Mouse (Mus musculus): ENCODE results near the gene Arhgef11.

Gene Arhgef11

DNA sequence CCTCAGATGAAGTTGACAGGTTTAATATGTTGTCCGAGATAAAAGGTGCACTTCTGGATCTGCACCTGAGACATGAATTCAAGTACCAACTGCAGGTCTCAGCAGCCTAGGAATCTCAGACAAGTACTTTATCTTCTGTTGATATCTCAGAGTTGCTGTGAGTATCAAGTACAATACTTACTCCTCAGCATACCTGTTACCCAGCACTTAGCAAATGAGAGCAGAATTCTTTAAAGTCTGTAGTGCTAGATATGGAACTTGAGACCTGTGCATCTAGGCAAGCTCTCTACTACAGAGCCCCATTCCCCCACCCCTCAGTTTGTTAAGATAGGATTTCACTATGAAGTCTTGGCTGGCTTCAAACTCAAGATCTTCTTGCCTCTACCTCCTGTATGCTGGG is 43.9 kb downstream of the Arhgef11 start:
- in situ Hi-C loops (cut with MseI, MboI) = no loop called here

GRCm38 (mm10) chr3:87718525-87718924 is 101.2 kb downstream of the Arhgef11 start:
- in situ Hi-C loops (cut with MseI, MboI) = no loop called here

GRCm38 (mm10) chr3:87724556-87724955 is 107.2 kb downstream of the Arhgef11 start:
- in situ Hi-C loops (cut with MseI, MboI) = no loop called here

DNA sequence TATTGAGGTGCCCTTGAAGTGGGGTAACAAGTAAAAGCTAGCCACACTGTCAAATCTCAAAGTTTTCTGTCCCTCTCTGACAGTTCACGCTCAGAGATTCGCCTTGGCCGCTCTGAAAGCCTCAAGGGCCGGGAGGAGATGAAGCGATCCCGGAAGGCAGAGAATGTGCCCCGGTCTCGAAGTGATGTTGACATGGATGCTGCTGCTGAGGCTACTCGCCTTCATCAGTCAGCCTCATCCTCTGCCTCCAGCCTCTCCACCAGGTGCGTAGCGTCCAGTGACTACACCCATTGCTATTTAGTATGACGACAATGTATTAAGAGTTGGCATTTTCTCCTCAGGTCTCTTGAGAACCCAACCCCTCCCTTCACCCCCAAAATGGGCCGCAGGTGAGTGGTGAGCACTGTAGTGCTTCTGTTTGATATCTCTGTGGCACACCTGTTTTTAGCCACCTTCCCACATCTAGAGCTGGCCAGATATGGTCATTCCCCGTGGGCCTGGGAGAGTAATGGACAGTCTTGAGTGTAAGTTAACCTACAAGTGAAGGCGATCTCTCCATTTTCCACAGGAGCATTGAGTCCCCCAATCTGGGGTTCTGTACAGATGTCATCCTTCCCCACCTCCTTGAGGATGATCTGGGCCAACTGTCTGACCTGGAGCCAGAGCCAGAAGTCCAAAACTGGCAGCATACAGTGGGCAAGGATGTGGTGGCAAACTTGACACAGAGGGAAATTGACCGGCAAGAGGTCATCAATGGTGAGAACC is 108.2 kb downstream of the Arhgef11 start:
- in situ Hi-C loops (cut with MseI, MboI) = no loop called here

DNA sequence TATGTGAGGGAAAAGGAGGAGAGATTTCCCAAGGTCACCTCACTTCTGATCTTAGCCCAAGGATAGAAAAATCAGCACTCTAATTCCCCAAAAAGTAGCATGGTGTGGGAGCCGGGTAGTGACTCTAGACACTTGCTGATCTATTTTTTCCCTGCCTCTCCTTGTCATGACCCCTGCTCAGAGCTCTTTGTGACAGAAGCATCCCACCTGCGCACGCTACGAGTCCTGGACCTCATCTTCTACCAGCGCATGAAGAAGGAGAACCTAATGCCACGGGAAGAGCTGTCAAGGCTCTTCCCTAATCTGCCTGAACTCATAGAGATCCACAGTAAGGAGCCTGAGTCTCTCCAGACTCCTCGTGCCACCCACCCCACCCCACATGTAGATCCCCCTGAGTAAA is 108.8 kb downstream of the Arhgef11 start:
- in situ Hi-C loops (cut with MseI, MboI) = no loop called here

- in situ Hi-C loops (cut with MseI, MboI) = no loop called here
Observed at GRCm38 (mm10) chr3:87728696-87729095, 111.3 kb downstream of the Arhgef11 start.

GRCm38 (mm10) chr3:87733098-87733497 is 115.7 kb downstream of the Arhgef11 start:
- in situ Hi-C loops (cut with MseI, MboI) = no loop called here

DNA sequence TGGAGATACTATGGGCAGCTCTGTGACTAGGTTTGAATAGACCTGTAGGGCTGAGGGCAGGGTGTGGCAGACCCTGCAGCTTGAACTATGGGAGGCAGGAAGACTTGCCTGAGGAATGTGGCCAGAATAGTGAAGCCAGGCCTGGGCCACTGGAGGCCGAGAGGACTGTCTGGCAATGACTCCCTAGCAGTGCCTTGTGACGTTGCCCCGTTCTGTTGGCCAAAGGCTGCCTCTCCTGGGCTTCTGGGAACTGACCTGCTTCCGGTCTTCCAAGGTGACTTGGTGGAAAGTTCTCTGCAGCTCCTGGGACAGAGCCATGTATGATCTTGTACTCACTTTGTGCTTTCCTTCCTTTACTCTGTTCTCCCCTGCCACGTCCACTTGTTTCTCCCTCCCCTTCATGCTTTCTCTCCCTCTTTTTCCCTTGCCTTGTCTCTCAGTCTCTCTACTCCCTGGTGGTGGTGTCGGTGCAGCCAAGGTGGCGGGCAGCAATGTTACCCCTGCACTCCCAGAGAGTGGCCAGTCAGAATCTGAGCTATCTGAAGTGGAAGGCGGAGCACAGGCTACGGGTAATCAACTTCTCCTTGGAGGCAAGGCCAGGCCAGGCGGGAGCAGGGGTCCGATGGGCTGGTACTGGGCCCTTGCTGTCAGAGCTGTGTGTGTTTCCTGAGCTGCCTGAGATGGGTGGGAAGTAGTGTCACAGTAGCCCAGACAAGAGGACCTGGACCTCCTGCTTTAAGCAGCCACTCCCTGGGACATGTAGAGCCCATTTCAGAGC is 116.8 kb downstream of the Arhgef11 start:
- in situ Hi-C loops (cut with MseI, MboI) = no loop called here

- in situ Hi-C loops (cut with MseI, MboI) = no loop called here
Observed at GRCm38 (mm10) chr3:87735335-87735734, 118.0 kb downstream of the Arhgef11 start.

GRCm38 (mm10) chr3:87738906-87739305 is 121.5 kb downstream of the Arhgef11 start:
- in situ Hi-C loops (cut with MseI, MboI) = no loop called here

GRCm38 (mm10) chr3:87742013-87742412 is 124.7 kb downstream of the Arhgef11 start:
- in situ Hi-C loops (cut with MseI, MboI) = no loop called here

GRCm38 (mm10) chr3:87742735-87743134 is 125.4 kb downstream of the Arhgef11 start:
- in situ Hi-C loops (cut with MseI, MboI) = no loop called here

- in situ Hi-C loops (cut with MseI, MboI) = no loop called here
Observed at GRCm38 (mm10) chr3:87743927-87744326, 126.6 kb downstream of the Arhgef11 start.

- in situ Hi-C loops (cut with MseI, MboI) = no loop called here
Observed at GRCm38 (mm10) chr3:87745036-87745659, 127.8 kb downstream of the Arhgef11 start.

DNA sequence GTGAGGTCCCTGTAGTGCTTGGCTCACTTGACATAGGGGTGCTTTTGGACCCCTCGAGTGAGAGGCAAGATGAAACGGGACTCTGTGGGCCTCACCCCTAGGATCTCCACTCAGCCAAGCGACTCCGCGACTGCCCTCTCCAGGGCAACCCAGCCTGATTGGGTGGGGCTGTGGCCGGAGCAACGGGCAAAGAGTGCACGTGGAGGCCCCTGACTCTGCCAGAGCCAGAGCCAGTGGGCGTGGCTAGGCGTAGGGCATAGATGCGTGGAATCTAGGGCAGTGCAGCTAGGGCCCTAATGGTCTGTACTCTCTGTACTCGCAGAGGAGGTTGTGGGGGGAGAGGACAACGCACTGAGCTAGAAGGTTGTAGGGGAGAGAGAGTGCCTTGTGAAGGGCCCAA is 131.1 kb downstream of the Arhgef11 start, which contains the start of gene Lrrc71:
Gene Lrrc71 (minus strand): TSS at position 195 of the 400 bp plus-strand sequence.
- in situ Hi-C loops (cut with MseI, MboI) = no loop called here

DNA sequence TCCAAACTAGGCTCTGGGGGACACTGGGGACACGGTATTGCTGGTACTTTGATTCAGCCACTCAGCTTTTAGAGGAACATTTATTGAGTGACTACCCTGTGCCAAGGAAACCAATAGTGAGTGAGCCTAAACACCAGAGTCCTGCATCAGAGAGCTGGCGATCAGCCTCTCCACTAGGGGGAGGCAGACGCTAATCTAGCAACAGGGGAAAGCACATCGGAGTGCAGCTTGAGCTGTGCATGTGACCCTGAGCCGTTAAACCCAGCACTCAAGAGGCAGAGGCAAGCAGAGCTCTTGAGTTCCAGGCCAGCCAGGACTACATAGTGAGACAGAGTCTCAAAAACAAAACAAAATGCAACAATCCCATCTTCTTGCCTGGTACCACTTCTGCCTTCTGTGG is 131.7 kb downstream of the Arhgef11 start:
- in situ Hi-C loops (cut with MseI, MboI) = no loop called here

GRCm38 (mm10) chr3:87749977-87750376 is 132.6 kb downstream of the Arhgef11 start:
- in situ Hi-C loops (cut with MseI, MboI) = no loop called here

- in situ Hi-C loops (cut with MseI, MboI) = no loop called here
Observed at GRCm38 (mm10) chr3:87752567-87752966, 135.2 kb downstream of the Arhgef11 start.

DNA sequence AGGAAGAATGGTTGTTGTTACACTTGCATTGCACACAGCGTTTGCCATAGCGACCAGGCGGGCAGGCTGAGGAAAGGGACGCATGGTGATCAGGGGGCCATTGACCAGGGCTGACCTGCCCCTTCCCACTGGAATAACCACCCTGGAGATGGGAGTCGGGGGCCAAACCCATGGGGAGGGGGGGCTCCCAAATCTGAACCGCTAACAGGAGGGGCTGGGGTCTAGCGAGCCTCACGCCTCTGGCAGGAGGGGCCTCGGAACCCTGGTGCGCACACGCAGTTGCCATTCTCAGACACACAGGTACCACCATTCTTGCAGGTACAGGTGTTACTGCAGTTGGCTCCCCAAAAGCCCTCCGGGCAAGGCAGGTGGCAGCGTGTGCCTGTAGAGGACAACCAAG is 136.5 kb downstream of the Arhgef11 start:
- in situ Hi-C loops (cut with MseI, MboI) = no loop called here

- in situ Hi-C loops (cut with MseI, MboI) = no loop called here
Observed at GRCm38 (mm10) chr3:87755964-87756363, 138.6 kb downstream of the Arhgef11 start.

- in situ Hi-C loops (cut with MseI, MboI) = no loop called here
Observed at GRCm38 (mm10) chr3:87756488-87756887, 139.1 kb downstream of the Arhgef11 start.

DNA sequence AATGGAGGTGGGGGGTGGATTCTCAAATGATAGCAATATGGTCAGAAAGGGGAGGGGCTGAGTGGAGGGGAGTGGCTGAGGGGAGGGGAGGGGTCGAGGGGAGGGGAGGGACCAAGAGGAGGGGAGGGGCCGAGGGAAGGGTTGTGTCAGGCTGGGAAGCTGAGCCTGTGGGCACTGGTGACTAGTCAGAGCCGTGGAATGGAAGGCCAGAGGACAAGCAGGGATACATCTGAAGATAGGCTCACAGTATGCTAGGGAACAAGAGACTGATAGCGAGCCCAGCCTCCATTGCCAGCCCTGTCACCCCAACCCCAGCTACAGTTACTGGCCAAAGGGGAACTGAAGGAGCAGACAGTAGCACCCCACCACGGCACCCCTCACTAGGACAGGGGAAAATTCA is 141.3 kb downstream of the Arhgef11 start:
- in situ Hi-C loops (cut with MseI, MboI) = no loop called here

Data from mouse trophoblast stem cell (cell line).